Mouse (Mus musculus) ES-E14 (cell line): Measurements from ENCODE around the gene Cux1.

Source experiments
- CHD2 ChIP-seq: IDR thresholded peaks from 2 replicates; pipeline ENCODE4 v1.6.1; 2014; ENCODE audit warnings: mild to moderate bottlenecking, low read depth, low read length, inconsistent platforms
- MAFK ChIP-seq: IDR thresholded peaks from 2 replicates; pipeline ENCODE4 v1.6.1; 2014; ENCODE audit warnings: mild to moderate bottlenecking, low read depth, low read length, inconsistent platforms; ENCODE audit not compliant: insufficient read depth
- ZC3H11A ChIP-seq: IDR thresholded peaks from 2 replicates; pipeline ENCODE4 v1.6.1; 2012; ENCODE audit warnings: low read depth, mild to moderate bottlenecking, inconsistent platforms, low read length, borderline replicate concordance
- ZNF384 ChIP-seq: IDR thresholded peaks from 2 replicates; pipeline ENCODE4 v1.6.1; 2012; ENCODE audit warnings: low read depth, low read length, inconsistent platforms

- TF ChIP-seq ZNF384 (no peak), MAFK (no peak), ZC3H11A (no peak), CHD2 (no peak)
Observed at GRCm38 (mm10) chr5:136335681-136336080, 231.6 kb downstream of the Cux1 start.
